Mouse (Mus musculus): Measurements from ENCODE around the gene Ccdc30. TPM values are rescaled to one million over a fixed set of nuclear protein-coding genes. Genes with fewer than 3 reads are reported as not detected.
A peak's percentile ranks its signal among the peaks of the same experiment; 100 is the strongest.

Gene Ccdc30
- polyA plus RNA-seq, 1 experiment from 2014 or later, result 6.6 TPM

DNA sequence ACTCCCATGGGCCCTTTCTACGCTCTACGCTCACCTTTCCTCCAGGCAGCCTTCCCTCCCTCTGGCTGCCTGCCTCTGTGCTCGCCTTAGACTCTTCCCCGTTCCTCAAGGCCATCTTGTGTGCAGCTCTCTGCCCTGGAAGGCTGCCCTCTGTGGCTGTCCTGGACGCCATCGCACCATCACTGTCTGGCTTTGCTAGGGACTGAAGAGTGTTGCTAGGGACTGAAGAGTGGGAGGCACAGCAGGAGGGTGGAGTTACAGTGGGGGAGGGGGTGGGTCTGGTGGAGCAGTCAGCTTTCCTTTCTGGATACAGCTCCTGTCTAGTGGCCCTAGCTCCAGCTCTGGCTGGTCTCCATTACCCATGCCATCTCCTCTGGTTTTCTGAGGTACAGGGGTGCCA lies 27.2 kb upstream of the Ccdc30 start:
- H3K4me3 ChIP-seq (replicated peaks), result no peak overlapping the region
- no peaks in the 10 kb centered on the region for H3K36me3 ChIP-seq
- H3K27ac ChIP-seq, result no peak overlapping the region
- H3K9me3 ChIP-seq (replicated peaks), result no peaks in the 10 kb centered on the region
- H3K4me1 ChIP-seq, result peaks cover 4% of the 10 kb centered on the region
- no peak overlapping the region for H3K9ac ChIP-seq
- peak; percentile 52; the same call in 1 of the 2 replicates for ATAC-seq (replicated peaks; ENCODE audit: low FRiP score)
- 31% methylated on average over 6 of the region's 6 CpGs for WGBS
- H3K4me2 ChIP-seq, result 0 out of 2 replicates have a peak overlapping the region, but pooled peaks have one; percentile 9
- no peaks in the 10 kb centered on the region for H3K27me3 ChIP-seq

DNA sequence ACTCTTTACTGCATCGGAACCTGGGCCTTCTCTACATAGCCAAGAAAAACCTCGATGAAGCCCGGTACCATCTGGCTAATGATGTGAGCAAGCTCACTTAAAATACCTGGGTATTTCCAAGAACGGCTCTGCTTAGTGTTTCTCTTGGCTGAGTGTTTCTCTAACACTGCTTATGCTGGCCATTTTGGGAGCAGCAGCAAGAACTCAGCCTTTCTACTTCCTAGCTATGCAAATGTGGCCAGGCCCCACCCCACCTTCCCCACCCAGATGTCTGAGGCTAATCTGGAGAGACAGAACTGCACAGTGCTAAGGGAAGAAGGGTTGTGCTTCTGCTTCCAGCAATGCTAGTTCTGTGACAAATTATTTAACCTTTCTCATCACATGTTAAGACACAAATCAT lies 26.5 kb upstream of the Ccdc30 start:
- H3K4me1 ChIP-seq, result peaks cover 4% of the 10 kb centered on the region
- WGBS, result 89% methylated on average over 4 of the region's 4 CpGs
- H3K4me2 ChIP-seq, result no peak overlapping the region
- no peak overlapping the region for H3K9ac ChIP-seq
- H3K9me3 ChIP-seq (replicated peaks), result no peaks in the 10 kb centered on the region
- no peak overlapping the region for H3K4me3 ChIP-seq (replicated peaks)
- no peak for ATAC-seq (replicated peaks; ENCODE audit: low FRiP score)
- no peaks in the 10 kb centered on the region for H3K27me3 ChIP-seq
- H3K36me3 ChIP-seq, result no peaks in the 10 kb centered on the region
- no peak overlapping the region for H3K27ac ChIP-seq

DNA sequence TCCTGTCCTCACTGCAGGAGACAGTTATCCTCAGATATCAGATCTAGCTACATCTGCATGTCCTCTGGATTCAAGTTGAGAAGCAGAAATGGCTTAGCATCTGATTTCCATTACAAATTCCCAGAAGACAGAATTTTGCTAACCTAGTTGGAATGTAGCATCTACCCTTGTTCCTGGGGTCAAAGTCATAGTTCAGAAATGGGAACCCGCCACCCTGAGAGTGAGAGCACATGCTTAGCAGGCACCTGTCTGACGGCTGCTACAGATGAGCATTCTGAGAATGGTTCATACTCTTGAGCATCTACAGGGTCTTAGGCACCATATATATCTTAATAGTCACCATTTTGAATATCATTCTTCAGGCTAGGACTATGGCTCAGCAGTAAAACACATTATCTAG lies 22.6 kb upstream of the Ccdc30 start:
- Histone ChIP-seq H3K4me2 (no peak overlapping the region), H3K4me3 (replicated peaks) (no peak overlapping the region), H3K36me3 (no peaks in the 10 kb centered on the region), H3K27ac (no peak overlapping the region), H3K4me1 (peaks cover 4% of the 10 kb centered on the region), H3K9ac (no peak overlapping the region), H3K27me3 (no peaks in the 10 kb centered on the region), H3K9me3 (replicated peaks) (no peaks in the 10 kb centered on the region)
- 82% methylated on average over 2 of the region's 2 CpGs for WGBS
- ATAC-seq (replicated peaks; ENCODE audit: low FRiP score), result no peak

DNA sequence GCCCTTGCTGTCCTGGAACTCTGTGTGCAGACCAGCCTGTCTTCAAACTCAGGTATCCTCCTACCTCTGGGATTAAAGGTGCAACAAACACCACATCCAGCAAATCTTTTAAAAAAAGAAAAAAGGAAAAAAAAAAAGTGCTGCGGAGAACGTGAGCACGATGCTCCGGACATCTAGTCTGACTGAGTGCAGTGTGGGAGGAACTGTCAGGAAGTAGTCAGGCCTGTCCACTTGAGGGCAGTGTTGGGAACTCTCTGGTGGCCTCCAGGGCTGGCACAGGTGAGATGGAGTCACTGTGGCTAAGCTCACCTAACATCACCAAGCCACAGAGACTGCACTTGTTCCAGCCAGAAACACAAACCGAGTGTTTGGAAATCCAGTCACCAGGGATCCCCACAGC lies 15.4 kb upstream of the Ccdc30 start:
- no peaks in the 10 kb centered on the region; the same call in 1 of the 2 replicates for H3K4me1 ChIP-seq
- H3K4me2 ChIP-seq, result no peak overlapping the region
- H3K4me3 ChIP-seq (replicated peaks), result no peak overlapping the region
- no peaks in the 10 kb centered on the region for H3K36me3 ChIP-seq
- no peaks in the 10 kb centered on the region for H3K27me3 ChIP-seq
- WGBS, result 22% methylated on average over 5 of the region's 5 CpGs
- no peaks in the 10 kb centered on the region for H3K9me3 ChIP-seq (replicated peaks)
- 0 out of 2 replicates have a peak, but pooled peaks have one; percentile 49 for ATAC-seq (replicated peaks; ENCODE audit: low FRiP score)
- no peak overlapping the region for H3K9ac ChIP-seq
- H3K27ac ChIP-seq, result no peak overlapping the region

DNA sequence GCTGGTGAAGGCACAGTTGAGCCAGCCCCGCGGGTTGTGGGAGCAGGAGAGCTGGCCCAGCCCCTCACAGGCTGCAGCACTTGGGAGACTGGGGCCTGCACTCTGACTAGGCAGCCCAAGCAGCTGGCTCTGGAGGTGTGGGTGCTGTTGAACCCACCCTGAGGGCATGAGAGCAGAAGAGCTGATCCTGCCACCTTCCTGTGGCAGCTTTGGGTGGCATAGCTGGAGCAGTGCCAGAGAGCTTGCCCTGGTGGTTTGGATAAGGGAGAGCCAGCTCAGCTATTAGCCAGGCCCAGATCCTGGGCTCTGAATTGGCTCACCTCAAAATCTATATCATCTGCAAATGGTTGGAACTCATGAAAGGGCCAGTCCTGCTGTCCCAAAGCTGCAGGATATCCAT lies 12.4 kb upstream of the Ccdc30 start:
- 63% methylated on average over 2 of the region's 2 CpGs for WGBS
- H3K4me3 ChIP-seq (replicated peaks), result no peak overlapping the region

DNA sequence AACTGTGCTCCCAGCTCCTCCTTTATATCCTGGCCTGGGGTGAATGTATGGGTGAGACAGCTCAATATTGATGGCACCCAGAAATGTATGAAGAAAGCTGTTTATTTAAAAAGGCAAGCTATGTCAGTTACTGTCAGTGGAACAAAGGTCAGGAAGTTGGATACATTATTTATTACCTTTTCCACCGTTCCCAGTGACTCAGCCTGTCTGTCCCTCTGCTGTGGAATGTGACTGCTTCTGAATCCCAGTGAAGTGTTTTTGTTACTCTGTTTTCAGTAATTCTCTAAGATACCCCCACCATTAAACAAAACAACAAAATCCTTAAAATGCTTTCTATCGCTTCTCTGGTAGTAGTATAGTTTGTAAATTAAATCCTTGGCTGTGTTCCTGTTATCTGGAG lies 10.3 kb upstream of the Ccdc30 start:
- Histone ChIP-seq H3K4me1 (peaks cover 25% of the 10 kb centered on the region), H3K27ac (0 out of 2 replicates have a peak overlapping the region, but pooled peaks have one; percentile 29), H3K27me3 (no peaks in the 10 kb centered on the region), H3K4me3 (replicated peaks) (no peak overlapping the region), H3K9me3 (replicated peaks) (no peaks in the 10 kb centered on the region), H3K4me2 (no peak overlapping the region), H3K9ac (no peak overlapping the region), H3K36me3 (no peaks in the 10 kb centered on the region)
- WGBS, result 29% methylated on average over 2 of the region's 2 CpGs
- ATAC-seq (replicated peaks; ENCODE audit: low FRiP score), result no peak

More for the DNA sequence above, 12.4 kb upstream of the Ccdc30 start:
- Histone ChIP-seq H3K4me2 (no peak overlapping the region), H3K27me3 (no peaks in the 10 kb centered on the region), H3K9me3 (replicated peaks) (no peaks in the 10 kb centered on the region), H3K9ac (no peak overlapping the region), H3K27ac (no peak overlapping the region), H3K4me1 (peaks cover 13% of the 10 kb centered on the region), H3K36me3 (no peaks in the 10 kb centered on the region)
- no peak for ATAC-seq (replicated peaks; ENCODE audit: low FRiP score)

DNA sequence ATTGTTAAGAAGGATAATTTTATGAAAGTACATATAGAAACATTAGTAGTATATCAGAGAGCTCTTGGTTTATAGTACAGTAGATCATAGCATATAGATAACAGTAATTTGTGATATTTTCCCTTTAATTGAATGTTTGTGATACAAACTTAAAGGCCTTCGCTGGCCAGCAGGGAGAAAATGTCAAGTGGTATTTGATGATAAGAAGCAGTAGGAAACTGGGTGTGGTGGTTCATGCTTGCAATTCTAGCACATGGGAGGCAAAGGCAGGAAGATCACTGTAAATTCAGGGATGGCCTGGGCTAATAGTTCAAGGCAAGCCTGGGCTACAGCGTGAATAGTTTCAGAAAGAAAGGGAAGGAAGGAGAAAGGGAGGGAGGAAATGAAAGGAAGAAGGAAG lies 9.8 kb upstream of the Ccdc30 start:
- Histone ChIP-seq H3K36me3 (no peaks in the 10 kb centered on the region), H3K4me2 (no peak overlapping the region), H3K9me3 (replicated peaks) (no peaks in the 10 kb centered on the region), H3K27ac (no peak overlapping the region), H3K9ac (no peak overlapping the region), H3K4me3 (replicated peaks) (no peak overlapping the region), H3K4me1 (peaks cover 28% of the 10 kb centered on the region), H3K27me3 (no peaks in the 10 kb centered on the region)
- ATAC-seq (replicated peaks; ENCODE audit: low FRiP score), result no peak
- WGBS, result 86% methylated on average over 2 of the region's 2 CpGs

DNA sequence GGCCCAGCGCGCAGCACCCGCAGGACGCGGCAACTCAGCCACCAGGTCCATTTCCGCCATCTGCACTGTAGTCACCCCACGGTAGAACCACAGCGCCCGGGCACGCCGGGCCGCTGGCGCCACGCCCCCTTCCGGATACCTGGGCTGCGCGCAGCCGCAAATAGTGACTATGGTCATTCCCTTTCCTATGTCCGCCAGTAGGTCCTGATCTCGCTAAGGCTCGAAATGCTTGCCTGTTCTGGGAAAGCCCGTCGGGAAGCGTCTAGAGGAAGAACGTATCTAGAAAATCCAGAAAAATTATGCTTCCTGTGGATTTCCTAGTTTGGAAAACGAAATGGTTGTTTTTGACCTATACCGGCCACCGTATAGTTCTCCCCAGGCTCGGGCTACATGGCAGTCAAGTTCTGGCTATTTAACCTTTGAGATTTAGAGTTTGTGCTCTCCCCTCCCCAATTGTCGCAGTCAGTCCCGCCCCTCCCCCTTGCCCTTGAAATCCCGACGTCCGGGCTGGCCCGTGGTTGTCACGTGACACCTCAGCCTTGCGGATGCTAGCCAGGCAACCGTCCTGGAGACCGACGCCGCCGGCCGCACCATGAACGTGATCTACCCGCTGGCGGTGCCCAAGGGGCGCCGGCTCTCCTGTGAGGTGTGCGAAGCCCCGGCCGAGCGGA lies 7.1 kb upstream of the Ccdc30 start, which contains the start of the genes Ppcs and Zmynd12:
TSS of gene Ppcs (minus strand) at position 127 of the 671 bp plus-strand sequence.
TSS of gene Zmynd12 (plus strand) at position 521 of the 671 bp plus-strand sequence.
- no peaks in the 10 kb centered on the region for H3K27me3 ChIP-seq
- peak within 1 kb of the TSS; percentile 97 for H3K27ac ChIP-seq
- peak within 1 kb of the TSS; percentile 91 for H3K4me2 ChIP-seq
- ATAC-seq (replicated peaks; ENCODE audit: low FRiP score), result peak; percentile 96
- WGBS, result under 1% methylated on average over 52 of the region's 52 CpGs
- H3K9me3 ChIP-seq (replicated peaks), result no peaks in the 10 kb centered on the region
- H3K4me3 ChIP-seq (replicated peaks), result peak within 1 kb of the TSS; percentile 61
- peak within 1 kb of the TSS; percentile 69 for H3K9ac ChIP-seq
- peaks cover 20% of the 10 kb centered on the region for H3K36me3 ChIP-seq
- H3K4me1 ChIP-seq, result peaks cover 28% of the 10 kb centered on the region

DNA sequence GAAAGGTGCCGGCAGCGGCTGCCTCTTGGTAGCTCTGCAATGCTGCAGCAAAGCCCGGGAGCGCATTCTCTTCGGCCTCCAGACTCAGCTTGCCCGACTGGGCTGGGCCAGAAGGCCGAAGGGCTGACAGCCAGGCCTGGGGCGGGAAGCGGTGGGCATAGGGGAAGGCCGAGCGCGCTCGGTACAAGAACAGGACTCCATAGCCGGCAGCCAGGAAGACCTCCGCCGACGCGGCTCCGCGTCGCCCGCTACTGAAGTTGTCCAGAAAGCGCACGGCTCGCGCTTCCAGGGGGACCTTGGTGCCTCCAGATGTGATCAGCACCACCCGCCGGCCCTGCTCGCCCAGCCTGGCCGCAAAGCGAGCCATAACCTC lies 6.6 kb upstream of the Ccdc30 start:
- Histone ChIP-seq H3K27me3 (no peaks in the 10 kb centered on the region), H3K36me3 (peaks cover 20% of the 10 kb centered on the region), H3K27ac (peak overlapping the region; percentile 97), H3K9ac (peak overlapping the region; percentile 69), H3K4me1 (peaks cover 28% of the 10 kb centered on the region), H3K4me3 (replicated peaks) (peak overlapping the region; percentile 61), H3K4me2 (peak overlapping the region; percentile 91), H3K9me3 (replicated peaks) (no peaks in the 10 kb centered on the region)
- under 1% methylated on average over 31 of the region's 31 CpGs for WGBS
- ATAC-seq (replicated peaks; ENCODE audit: low FRiP score), result peak; percentile 64; the same call in 1 of the 2 replicates

DNA sequence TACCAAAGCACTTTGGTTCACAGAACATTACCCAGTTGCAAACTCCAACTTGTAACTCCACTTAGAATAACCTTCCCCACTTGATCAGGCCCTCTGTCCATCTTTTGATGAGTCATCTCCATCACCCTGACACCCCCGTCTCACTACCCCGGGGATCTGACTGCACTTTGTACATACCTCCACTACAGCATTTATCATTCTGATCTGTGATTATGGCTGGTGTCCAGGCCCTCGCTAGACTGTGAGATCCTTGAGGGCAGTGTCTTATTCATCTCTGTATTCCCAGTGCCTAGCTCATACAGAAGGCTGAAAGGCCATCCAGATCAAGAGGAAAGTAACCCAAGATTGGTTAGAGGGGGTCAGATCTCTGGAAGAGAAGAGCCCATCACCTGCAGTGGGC lies 5.9 kb upstream of the Ccdc30 start:
- Histone ChIP-seq H3K27me3 (no peaks in the 10 kb centered on the region), H3K9me3 (replicated peaks) (no peaks in the 10 kb centered on the region), H3K4me2 (peak overlapping the region; percentile 91), H3K4me1 (peaks cover 28% of the 10 kb centered on the region), H3K9ac (peak overlapping the region; percentile 69), H3K27ac (no peak overlapping the region), H3K4me3 (replicated peaks) (peak overlapping the region; percentile 61), H3K36me3 (peaks cover 20% of the 10 kb centered on the region)
- WGBS, result 42% methylated on average over 3 of the region's 3 CpGs
- no peak for ATAC-seq (replicated peaks; ENCODE audit: low FRiP score)

DNA sequence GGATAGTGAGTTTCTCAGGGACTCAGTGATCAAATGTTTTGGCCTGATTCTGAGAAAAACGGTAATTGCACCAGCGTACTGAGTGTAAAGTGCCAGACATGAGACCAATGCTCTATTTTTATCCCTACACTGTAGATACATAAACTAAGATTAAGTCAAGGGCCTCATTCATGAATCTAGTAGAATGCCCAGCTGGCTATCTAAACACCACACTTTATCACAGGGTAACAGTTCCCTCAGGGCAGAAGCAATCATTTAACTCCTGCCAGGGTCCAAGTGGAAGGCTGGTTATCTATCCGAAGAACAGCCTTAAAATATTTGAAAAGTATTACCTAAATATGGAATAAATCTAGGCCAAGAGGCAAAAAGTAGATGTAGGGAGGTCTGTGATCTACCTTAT lies 2.6 kb upstream of the Ccdc30 start:
- Histone ChIP-seq H3K27ac (no peak overlapping the region), H3K4me2 (no peak overlapping the region), H3K27me3 (no peaks in the 10 kb centered on the region), H3K4me3 (replicated peaks) (no peak overlapping the region), H3K9me3 (replicated peaks) (no peaks in the 10 kb centered on the region), H3K4me1 (peaks cover 27% of the 10 kb centered on the region), H3K36me3 (peaks cover 20% of the 10 kb centered on the region), H3K9ac (no peak overlapping the region)
- 91% methylated on average over 3 of the region's 3 CpGs for WGBS
- ATAC-seq (replicated peaks; ENCODE audit: low FRiP score), result no peak

DNA sequence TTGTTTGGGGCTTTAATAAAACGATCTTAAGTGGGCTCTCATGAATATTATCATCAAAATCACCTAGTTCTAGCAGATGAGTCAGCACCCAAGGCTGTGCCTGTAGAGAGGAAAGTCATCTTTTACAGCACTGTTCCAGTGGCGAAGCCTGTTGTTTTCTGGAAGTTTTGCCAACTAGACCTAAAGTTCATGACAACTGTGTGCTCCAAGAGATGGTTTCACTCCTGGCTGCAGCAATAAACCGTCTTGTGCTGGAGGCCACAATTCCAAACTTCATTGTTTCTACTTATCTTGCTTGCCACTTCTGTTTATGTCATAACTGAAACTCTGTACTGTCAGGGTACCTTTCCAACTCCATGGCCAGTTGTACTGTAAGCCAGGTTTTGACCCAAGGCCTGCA lies 1.9 kb upstream of the Ccdc30 start:
- H3K4me3 ChIP-seq (replicated peaks), result no peak overlapping the region
- 80% methylated on average over 3 of the region's 3 CpGs for WGBS
- no peaks in the 10 kb centered on the region for H3K9me3 ChIP-seq (replicated peaks)

DNA sequence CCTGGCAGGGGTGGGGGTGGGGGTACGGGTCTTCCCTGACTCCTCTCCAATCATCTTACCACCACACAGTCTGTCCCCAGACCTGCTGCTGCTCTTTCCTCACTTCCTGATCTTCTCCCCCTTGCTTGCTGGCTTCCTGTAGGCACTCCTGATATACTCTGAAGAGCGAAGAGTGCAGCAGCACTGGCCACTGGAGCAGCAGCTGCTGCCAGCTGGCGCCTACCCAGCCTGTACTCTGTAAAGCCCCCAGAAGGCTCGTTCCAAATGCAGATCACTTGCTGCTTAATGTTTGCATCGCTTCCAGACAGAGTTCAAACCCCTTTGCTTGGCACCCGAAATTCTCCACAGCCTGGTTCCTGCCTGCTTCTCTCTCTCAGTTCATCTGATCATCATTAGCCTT lies 2.5 kb downstream of the Ccdc30 start:
- no peak for ATAC-seq (replicated peaks; ENCODE audit: low FRiP score)
- WGBS, result 69% methylated on average over 6 of the region's 6 CpGs
- no peak overlapping the region for H3K4me3 ChIP-seq (replicated peaks)

More for the DNA sequence above, 1.9 kb upstream of the Ccdc30 start:
- peaks cover 20% of the 10 kb centered on the region for H3K36me3 ChIP-seq
- no peak overlapping the region for H3K9ac ChIP-seq
- no peak overlapping the region for H3K27ac ChIP-seq
- peaks cover 30% of the 10 kb centered on the region for H3K4me1 ChIP-seq
- no peak overlapping the region for H3K4me2 ChIP-seq
- no peak for ATAC-seq (replicated peaks; ENCODE audit: low FRiP score)
- H3K27me3 ChIP-seq, result no peaks in the 10 kb centered on the region

More for the DNA sequence above, 2.5 kb downstream of the Ccdc30 start:
- Histone ChIP-seq H3K36me3 (no peaks in the 10 kb centered on the region), H3K9ac (no peak overlapping the region), H3K9me3 (replicated peaks) (no peaks in the 10 kb centered on the region), H3K4me1 (peaks cover 16% of the 10 kb centered on the region), H3K27ac (no peak overlapping the region), H3K27me3 (no peaks in the 10 kb centered on the region), H3K4me2 (no peak overlapping the region)
